Mouse (Mus musculus): ENCODE measurements at regions not wholly inside any gene's neighbourhood (a gene's known extent, or its start where the extent isn't known, plus 50 kb on each side); places are given as distances from the start of the nearest gene placed in this dataset.

- DNase-seq (ENCODE audit: low spot score), result no peak
Observed at GRCm38 (mm10) chr17:27364899-27365298, 156.3 kb downstream of the Grm4 start.

DNA sequence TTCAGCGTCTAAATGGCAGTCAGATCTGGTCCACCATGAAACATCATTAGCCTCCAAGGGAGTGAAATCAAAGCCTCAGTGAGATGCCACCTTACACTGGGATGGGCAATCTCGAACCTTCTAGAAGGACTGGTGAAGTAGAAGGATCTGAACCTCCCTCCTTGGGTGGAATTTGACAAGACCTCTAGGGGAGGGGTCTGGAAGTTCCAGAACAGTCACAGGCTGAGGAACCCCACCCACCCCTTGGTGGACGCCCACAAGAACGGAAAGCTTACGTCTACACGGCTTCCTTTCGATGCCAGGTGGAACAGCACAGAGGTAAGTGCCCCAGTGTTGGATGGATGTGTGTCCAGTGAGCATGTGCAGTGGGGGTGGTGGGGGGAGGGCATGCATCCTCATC is 156.9 kb downstream of the Grm4 start:
- no peak for DNase-seq (ENCODE audit: low spot score)

GRCm38 (mm10) chr17:27363911-27364310 is 157.3 kb downstream of the Grm4 start:
- DNase-seq (ENCODE audit: low spot score), result no peak

DNA sequence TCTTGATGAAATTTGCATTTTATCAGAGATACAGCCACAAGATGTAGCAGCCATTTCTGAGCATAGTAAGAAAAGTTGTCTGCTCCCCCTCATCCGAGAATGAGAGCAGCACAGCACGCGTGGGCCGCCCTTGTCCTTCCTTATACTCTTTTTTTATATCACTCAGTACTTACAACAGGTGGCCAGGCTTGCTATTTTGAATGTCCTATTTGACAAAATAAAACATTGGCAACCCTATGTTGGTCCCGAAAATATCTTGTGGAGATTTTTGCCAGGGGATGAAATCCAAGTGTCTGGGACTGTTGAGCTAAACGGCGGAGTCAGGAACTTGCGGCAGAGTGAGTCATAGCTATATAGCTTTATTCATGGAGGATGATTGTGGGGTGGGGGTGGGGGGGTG is 158.0 kb upstream of the Lemd2 start:
- DNase-seq (ENCODE audit: low spot score), result no peak

DNA sequence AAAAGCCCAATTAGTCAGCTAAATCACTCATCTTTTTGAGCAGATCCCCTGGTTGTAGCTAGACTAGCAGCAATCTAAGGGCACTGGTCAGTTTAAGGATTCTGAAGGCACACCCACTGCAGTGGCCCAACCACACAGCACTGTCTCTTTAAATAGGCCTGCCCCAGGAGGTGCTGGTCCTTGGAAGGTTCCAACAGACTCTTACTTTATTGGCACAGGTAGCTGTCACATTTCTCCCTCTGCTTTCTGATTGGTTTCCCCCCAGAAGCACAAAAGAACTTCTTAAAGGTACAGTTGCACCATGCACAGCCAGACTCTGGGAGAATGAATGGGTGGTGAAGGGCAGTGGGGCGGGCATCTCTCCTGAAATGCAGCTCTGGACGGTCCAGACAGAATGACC is 157.1 kb upstream of the Lemd2 start:
- DNase-seq (ENCODE audit: low spot score), result peak; percentile 49

DNA sequence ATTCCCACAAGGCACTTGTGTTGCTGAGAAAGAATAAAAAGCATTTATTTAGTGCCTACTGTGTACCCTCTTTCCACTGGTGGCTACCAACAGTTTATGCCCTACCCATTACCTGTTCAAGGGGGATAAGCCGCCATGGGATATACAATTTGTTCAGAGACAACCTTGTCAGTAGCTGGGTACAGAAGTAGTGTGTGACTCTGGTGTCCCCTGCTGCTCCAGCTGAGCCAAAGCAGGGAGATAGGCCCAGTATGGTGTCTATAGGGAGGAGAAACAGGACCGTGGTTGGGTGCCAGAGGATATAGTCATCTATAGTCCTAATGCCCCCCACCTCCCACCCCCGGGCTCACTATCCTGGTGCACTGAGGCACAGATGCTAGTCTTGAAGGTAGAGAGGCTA is 152.6 kb upstream of the Lemd2 start:
- DNase-seq (ENCODE audit: low spot score), result peak; percentile 30

- no peak for DNase-seq (ENCODE audit: low spot score)
Observed at GRCm38 (mm10) chr17:27355717-27356116, 151.4 kb upstream of the Lemd2 start.

GRCm38 (mm10) chr17:27355056-27355455 is 150.8 kb upstream of the Lemd2 start:
- no peak for DNase-seq (ENCODE audit: low spot score)

DNA sequence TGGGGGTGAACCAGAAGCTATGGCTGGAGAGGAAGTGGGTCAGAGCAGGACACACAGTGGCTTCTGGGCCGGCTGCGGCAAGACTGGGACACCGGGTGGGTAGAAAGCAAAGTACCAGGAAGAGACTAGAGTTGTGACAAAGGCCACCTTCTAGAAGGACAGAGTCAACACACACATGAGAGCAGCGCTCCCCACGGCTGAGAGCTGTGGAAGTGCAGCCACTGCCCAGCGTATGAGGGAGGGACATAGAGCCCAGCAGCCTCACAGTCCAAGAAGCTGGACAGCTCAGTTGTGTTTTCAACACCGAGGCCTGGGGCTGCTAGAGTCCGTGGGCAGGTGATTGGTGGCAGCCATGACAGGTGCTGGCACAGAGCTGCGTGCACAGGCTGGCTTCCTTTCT is 145.6 kb upstream of the Lemd2 start:
- no peak for DNase-seq (ENCODE audit: low spot score)

- DNase-seq (ENCODE audit: low spot score), result no peak
Observed at GRCm38 (mm10) chr17:27349432-27349831, 145.2 kb upstream of the Lemd2 start.

DNA sequence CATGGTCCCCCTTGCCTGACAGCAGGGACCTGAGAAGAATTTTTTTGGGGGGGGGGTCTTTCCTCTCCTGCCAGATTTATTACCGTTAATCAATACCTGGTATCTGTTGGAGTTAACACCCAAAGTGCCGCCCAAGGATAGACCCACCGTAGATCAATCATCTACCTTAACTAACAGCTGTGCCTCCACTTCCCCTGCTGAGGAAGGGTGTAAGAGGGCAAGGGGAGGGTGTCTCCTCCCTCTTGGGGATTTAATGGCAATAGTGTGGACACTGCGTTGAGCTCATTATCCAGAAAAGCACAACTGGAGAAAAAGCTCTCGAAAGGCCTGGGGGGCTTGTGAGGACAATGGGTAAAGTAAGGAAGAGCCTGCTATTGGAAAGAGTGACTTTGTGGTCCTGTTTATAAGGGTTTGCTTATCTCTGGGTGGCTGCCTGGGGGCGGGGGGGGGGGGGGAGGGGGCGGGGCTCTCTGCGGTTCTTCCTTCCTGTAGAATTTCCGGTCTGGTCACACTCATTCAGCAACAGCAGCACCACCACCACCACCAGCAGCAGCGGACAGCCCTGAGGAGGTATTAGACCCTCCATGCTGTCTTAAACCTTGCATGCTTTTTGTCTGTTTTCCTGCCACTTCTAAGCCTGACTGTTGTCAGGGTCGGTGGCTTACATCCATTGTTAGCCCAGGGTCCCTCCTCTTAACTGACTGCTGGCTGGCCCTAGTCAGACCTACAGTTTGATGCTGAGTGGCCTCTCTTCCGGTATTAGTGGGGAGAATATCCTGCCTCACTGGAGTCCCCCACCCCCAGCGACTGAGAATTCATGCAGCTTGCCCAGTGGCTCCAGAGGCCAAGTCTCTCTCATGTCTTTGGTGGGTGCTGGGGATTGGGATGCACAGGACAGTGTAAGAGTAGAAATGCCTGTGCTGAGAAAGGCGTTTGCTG is 138.0 kb upstream of the Lemd2 start:
- no peak for DNase-seq (ENCODE audit: low spot score)

- DNase-seq (ENCODE audit: low spot score), result no peak
Observed at GRCm38 (mm10) chr17:27339823-27340222, 135.6 kb upstream of the Lemd2 start.

GRCm38 (mm10) chr17:27339261-27339660 is 135.0 kb upstream of the Lemd2 start:
- no peak for DNase-seq (ENCODE audit: low spot score)

DNA sequence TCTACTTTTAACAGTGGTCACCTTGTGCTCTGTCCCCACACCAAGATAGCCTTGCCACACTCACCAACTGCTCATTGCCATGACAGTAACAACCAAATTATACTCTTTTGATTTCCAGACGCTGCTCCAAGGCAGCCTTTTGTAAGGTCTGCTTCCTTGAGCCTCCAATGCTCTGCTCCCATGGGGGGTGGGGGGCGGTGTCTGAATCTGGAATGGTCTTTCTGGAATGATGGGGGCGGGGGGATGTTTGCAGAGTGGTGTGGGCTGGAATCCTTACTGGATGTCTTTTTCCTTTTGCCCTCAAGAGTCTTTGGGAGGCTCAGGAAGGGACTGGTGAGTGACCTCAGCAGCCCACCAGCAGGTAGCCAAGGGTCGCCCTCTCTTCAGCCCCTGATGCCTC is 131.4 kb upstream of the Lemd2 start:
- DNase-seq (ENCODE audit: low spot score), result no peak

DNA sequence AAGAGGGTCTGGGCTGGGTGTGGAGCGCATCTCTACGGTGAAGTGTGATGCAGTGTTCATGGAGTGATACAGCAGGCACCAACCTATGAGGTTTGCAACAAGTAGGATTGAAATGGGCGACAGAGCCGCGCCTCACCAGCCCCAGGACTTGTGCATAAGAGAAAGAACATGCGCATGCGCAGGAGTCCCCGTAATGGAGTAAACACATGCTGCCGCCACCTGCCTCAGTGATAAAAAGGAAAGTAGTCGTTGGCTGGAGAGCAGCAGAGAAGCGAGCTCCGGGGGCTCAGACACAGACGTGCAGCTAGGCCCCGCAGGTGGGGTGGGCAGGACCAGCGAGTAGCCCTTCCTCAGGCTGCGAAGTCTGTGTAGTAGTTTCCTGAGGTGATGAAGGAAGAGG is 129.3 kb upstream of the Lemd2 start:
- DNase-seq (ENCODE audit: low spot score), result no peak

DNA sequence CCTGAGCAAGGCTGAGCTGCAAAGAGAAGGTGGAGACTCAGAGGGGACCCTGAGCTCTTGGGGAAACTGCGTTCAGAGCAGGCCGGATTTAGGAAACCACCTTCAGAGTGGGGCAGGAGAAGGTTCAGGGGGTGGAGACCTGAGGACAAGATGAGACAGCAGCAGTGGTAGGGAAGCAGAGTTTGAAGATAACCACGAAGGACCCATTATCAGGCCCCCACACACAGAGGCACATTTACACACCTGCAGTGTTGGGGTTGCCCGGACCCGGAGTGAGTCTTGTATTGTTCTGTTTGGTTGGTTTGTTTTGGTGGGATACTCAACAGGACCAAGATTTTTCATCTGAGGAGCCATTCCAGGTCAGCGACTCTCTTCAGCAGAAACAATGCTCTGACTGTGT is 128.9 kb upstream of the Lemd2 start:
- DNase-seq (ENCODE audit: low spot score), result no peak

- no peak for DNase-seq (ENCODE audit: low spot score)
Observed at GRCm38 (mm10) chr17:27332076-27332475, 127.8 kb upstream of the Lemd2 start.

DNA sequence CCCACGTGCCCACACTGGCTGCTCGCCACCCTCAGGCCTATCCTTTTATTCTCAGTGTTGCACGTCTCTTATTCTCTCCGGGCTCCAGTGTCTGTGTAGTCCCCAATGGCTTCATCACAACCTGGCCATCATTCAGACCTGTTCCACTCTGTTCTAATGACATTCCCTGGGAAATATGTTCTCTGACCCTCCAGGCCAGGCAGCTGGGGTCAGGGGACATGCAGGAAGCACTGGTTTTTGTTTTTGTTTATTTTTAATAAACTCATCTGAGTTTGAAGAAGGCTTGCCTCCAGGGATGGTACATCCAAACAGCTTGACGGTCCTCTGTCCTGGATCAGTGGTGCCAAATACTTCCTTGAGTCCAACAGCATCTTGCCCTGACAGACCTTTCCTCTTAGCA is 127.4 kb upstream of the Lemd2 start:
- no peak for DNase-seq (ENCODE audit: low spot score)

- DNase-seq (ENCODE audit: low spot score), result no peak
Observed at GRCm38 (mm10) chr17:27329791-27330190, 125.5 kb upstream of the Lemd2 start.

DNA sequence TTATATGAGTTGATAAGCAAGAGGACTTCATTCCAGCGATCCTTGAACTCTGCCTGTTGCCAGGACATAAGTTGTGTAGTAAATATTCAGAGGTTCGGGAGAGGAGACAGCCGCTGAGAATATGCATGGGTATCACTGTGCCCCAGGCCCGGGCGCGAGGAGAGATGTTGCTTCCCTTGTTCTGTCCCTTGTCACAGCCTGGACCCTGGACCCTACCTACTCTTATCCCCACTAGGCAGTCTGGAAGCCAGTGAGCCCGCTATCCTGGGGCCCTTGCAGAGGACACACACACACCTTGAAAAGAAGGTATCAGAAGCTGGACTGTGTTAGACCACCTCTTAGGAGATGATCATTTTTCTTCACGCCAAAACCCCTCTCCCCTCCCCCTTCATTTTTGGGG is 124.9 kb upstream of the Lemd2 start:
- DNase-seq (ENCODE audit: low spot score), result no peak

- DNase-seq (ENCODE audit: low spot score), result no peak
Observed at GRCm38 (mm10) chr17:27325002-27325460, 120.8 kb upstream of the Lemd2 start.

DNA sequence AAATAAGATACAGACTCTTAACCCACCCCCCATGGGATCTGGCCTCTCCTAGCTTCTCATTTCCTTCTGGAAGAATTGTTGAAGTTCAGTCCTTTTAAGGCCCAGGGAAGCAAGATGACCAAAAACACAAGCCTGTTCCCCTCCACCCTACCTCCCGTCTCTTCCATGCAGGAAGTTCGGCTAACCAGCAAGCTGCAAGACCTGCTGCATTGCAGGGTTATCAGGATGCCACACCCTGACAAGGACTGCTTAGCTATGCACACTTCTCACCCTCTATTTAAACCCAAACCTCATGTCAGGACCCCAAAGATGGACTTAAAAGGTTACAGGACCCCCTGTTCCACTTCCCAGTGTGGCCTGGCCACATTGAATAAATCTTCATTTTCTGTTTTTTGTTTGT is 119.2 kb upstream of the Lemd2 start:
- DNase-seq (ENCODE audit: low spot score), result no peak

- DNase-seq (ENCODE audit: low spot score), result no peak
Observed at GRCm38 (mm10) chr17:27322891-27323509, 118.7 kb upstream of the Lemd2 start.
